Mouse (Mus musculus) kidney, postnatal 36 days (tissue): ENCODE measurements around the gene Chga.

ENCODE experiments used
- DNase-seq, 2 experiments: peaks; one replicate each; pipeline ENCODE4 v3.0.0; 2021 to 2022; ENCODE audit warnings: mixed read lengths in 2 of 2

The Chga gene

GRCm38 (mm10) chr12:102565086-102565485, 10.3 kb downstream of the Chga start:
- no peak for DNase-seq

- DNase-seq: no peak
Observed at GRCm38 (mm10) chr12:102566951-102567350, 12.2 kb downstream of the Chga start.

GRCm38 (mm10) chr12:102568219-102568618, 13.4 kb downstream of the Chga start:
- DNase-seq: no peak

- DNase-seq: no peak
Observed at GRCm38 (mm10) chr12:102570111-102570510, 15.3 kb downstream of the Chga start.

- no peak for DNase-seq
Observed at GRCm38 (mm10) chr12:102570734-102571133, 16.0 kb downstream of the Chga start.

GRCm38 (mm10) chr12:102571666-102572065, 16.9 kb downstream of the Chga start:
- no peak for DNase-seq

GRCm38 (mm10) chr12:102573036-102573435, 18.3 kb downstream of the Chga start:
- DNase-seq: no peak

GRCm38 (mm10) chr12:102575541-102576329, 21.0 kb downstream of the Chga start:
- DNase-seq: peak; percentile 56 to 63

GRCm38 (mm10) chr12:102576659-102577398, 22.1 kb downstream of the Chga start:
- DNase-seq: no peak

GRCm38 (mm10) chr12:102579041-102579440, 24.3 kb downstream of the Chga start:
- DNase-seq: peak; percentile 72 to 94

- no peak for DNase-seq
Observed at GRCm38 (mm10) chr12:102581579-102582196, 26.9 kb downstream of the Chga start.

GRCm38 (mm10) chr12:102582441-102582840, 27.7 kb downstream of the Chga start:
- no peak for DNase-seq

GRCm38 (mm10) chr12:102585390-102585789, 30.6 kb downstream of the Chga start:
- no peak for DNase-seq

- DNase-seq: no peak
Observed at GRCm38 (mm10) chr12:102586286-102586881, 31.6 kb downstream of the Chga start.

GRCm38 (mm10) chr12:102587106-102587505, 32.3 kb downstream of the Chga start:
- no peak for DNase-seq

GRCm38 (mm10) chr12:102590711-102591360, 36.1 kb downstream of the Chga start:
- peak; percentile 35 to 43 for DNase-seq

GRCm38 (mm10) chr12:102593699-102594098, 38.9 kb downstream of the Chga start:
- peak in 1 of 2 experiments; percentile 53 for DNase-seq

GRCm38 (mm10) chr12:102594627-102595026, 39.9 kb downstream of the Chga start:
- no peak for DNase-seq

GRCm38 (mm10) chr12:102596410-102596809, 41.6 kb downstream of the Chga start:
- peak in 1 of 2 experiments; percentile 61 for DNase-seq

GRCm38 (mm10) chr12:102597466-102597865, 42.7 kb downstream of the Chga start:
- peak; percentile 76 to 79 for DNase-seq

GRCm38 (mm10) chr12:102598535-102598934, 43.8 kb downstream of the Chga start:
- no peak for DNase-seq

- DNase-seq: peak; percentile 43 to 67
Observed at GRCm38 (mm10) chr12:102599801-102600200, 45.0 kb downstream of the Chga start.

- DNase-seq: no peak
Observed at GRCm38 (mm10) chr12:102600345-102600744, 45.6 kb downstream of the Chga start.
